Mouse (Mus musculus) lung, postnatal 4 days (tissue): ENCODE data around the gene Psmb3.

Source experiments
- DNase-seq, 2 experiments: peaks; one replicate each; pipeline ENCODE4 v3.0.0; 2021

Psmb3 gene

GRCm38 (mm10) chr11:97758125-97758524 is 54.9 kb downstream of the Psmb3 start:
- no peak for DNase-seq

- DNase-seq = no peak
Measured at GRCm38 (mm10) chr11:97758942-97759341, 55.7 kb downstream of the Psmb3 start.

- no peak for DNase-seq
Measured at GRCm38 (mm10) chr11:97761638-97762037, 58.4 kb downstream of the Psmb3 start.
